Mouse (Mus musculus) forebrain, embryonic 16.5 days (tissue): Measurements from ENCODE around the gene Rpl35a. TPM values are rescaled to one million over a fixed set of nuclear protein-coding genes. Genes with fewer than 3 reads are reported as not detected.
A peak's percentile ranks its signal among the peaks of the same experiment; 100 is the strongest.

Source experiments
- ATAC-seq: fragments of 200-750 bp; cut with Nextera tagmentation; 2 replicates; pipeline ENCODE4 v1.8.0; 2017; ENCODE audit warnings: mild to moderate bottlenecking, moderate library complexity
- H3K27ac ChIP-seq: fragments of 300-500 bp; sonication (generic); 2 replicates; pipeline ENCODE4 v1.5.1; 2014; ENCODE audit warnings: low read length, control low read depth
- H3K27me3 ChIP-seq: fragments of 300-500 bp; sonication (generic); replicated peaks from 2 replicates; pipeline ENCODE4 v1.6.1; 2014; ENCODE audit warnings: low read length; ENCODE audit not compliant: control insufficient read depth, insufficient read depth
- H3K36me3 ChIP-seq: fragments of 300-500 bp; sonication (generic); 2 replicates; pipeline ENCODE4 v1.6.1; 2014; ENCODE audit not compliant: control insufficient read depth, insufficient read depth
- H3K4me1 ChIP-seq: fragments of 300-500 bp; sonication (generic); replicated peaks from 2 replicates; pipeline ENCODE4 v1.6.1; 2014; ENCODE audit warnings: low read length; ENCODE audit not compliant: control insufficient read depth, insufficient read depth
- H3K4me2 ChIP-seq: fragments of 300-500 bp; sonication (generic); 2 replicates; pipeline ENCODE4 v1.6.1; 2014; ENCODE audit warnings: mild to moderate bottlenecking, low read length, control low read depth
- H3K4me3 ChIP-seq: fragments of 300-500 bp; sonication (generic); replicated peaks from 2 replicates; pipeline ENCODE4 v1.5.1; 2014; ENCODE audit warnings: mild to moderate bottlenecking, low read length, control low read depth
- H3K9ac ChIP-seq: fragments of 300-500 bp; sonication (generic); replicated peaks from 2 replicates; pipeline ENCODE4 v1.6.1; 2014; ENCODE audit warnings: low read depth, low read length, control low read depth
- H3K9me3 ChIP-seq: fragments of 300-500 bp; sonication (generic); 2 replicates; pipeline ENCODE4 v1.6.1; 2016; ENCODE audit warnings: low read length; ENCODE audit not compliant: control insufficient read depth
- WGBS: fragments of 180-500 bp; shearing (Covaris S2); extraction: QIAGEN DNeasy Blood & Tissue Kit; methylation state at CpG from one replicate; pipeline ENCODE4 v1.1.7; 2014; 5-methylcytosine and 5-hydroxymethylcytosine counted together
- polyA plus RNA-seq: library from polyadenylated mRNA; unstranded; fragments of >200 nt; fragmentation: Nextera tagmentation; extraction: Ambion mirVana; gene quantifications from 2 replicates; pipeline ENCODE4 v1.2.1, GENCODE M21; 2015

Rpl35a gene
- polyA plus RNA-seq, 1 experiment from 2014 or later, result 455 TPM

DNA sequence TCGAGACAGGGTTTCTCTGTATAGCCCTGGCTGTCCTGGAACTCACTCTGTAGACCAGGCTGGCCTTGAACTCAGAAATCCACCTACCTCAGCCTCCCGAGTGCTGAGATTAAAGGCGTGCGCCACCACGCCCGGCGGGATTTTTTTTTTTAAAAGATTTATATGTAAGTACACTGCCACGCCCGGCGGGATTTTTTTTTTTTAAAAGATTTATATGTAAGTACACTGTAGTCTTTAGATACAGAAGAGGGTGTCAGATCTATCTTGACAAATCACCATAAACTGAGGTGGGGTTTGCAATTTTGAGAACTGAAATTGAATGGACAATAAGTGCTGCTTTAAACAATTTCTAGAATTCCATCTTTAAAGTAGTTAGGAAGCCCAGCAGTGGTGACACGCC lies 5.1 kb downstream of the Rpl35a start:
- Histone ChIP-seq H3K4me3 (no peak overlapping the region), H3K27ac (no peak overlapping the region)

DNA sequence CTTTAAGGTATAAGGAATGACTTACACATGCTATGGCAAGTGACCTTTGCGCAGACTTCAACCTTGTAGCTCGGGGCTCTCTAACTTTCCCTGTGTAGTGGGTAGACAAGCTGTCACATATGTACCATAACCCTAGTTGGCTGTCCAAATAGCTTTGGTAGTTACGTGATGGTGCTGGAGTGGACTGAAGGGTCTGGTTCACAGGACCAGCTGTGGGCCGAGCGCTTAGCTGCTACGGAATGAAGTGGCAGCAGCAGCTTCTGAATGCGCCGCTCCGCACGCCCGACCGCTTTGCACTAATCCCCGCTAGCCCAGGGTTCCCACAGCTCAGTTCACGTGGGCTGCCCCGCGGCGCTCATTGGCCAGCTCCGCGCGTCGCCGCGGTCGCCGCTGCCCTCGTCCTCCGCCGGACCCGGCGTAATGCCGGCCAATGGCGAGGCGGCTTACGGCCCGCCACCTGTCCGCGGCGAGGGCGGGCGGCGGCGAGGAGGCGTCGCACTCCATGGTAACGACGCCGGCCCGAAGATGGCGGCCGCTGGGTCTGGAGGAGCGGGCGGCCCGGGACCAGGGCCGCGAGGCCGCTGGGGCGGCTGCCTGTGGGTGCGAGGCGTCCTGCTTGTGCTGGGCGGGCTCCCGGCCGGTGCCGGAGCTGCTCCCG lies 5.9 kb downstream of the Rpl35a start, which contains the start of gene Lmln:
Gene Lmln, plus strand, starts transcription at position 498 of the 658 bp plus-strand sequence.
- peak; percentile 98 for ATAC-seq
- WGBS, result under 1% methylated on average over 57 of the region's 64 CpGs
- Histone ChIP-seq H3K4me2 (peak within 1 kb of the TSS; percentile 77), H3K4me1 (peaks cover 30% of the 10 kb centered on the region), H3K27ac (peak within 1 kb of the TSS; percentile 83), H3K4me3 (peak within 1 kb of the TSS; percentile 87), H3K9ac (peak within 1 kb of the TSS; percentile 85), H3K9me3 (no peaks in the 10 kb centered on the region), H3K36me3 (peaks cover 25% of the 10 kb centered on the region), H3K27me3 (no peaks in the 10 kb centered on the region)

More for the DNA sequence above, 5.1 kb downstream of the Rpl35a start:
- Histone ChIP-seq H3K36me3 (peaks cover 25% of the 10 kb centered on the region), H3K4me1 (peaks cover 31% of the 10 kb centered on the region), H3K4me2 (no peak overlapping the region), H3K9ac (no peak overlapping the region), H3K27me3 (no peaks in the 10 kb centered on the region), H3K9me3 (no peaks in the 10 kb centered on the region)
- WGBS, result 61% methylated on average over 11 of the region's 11 CpGs
- ATAC-seq, result no peak

DNA sequence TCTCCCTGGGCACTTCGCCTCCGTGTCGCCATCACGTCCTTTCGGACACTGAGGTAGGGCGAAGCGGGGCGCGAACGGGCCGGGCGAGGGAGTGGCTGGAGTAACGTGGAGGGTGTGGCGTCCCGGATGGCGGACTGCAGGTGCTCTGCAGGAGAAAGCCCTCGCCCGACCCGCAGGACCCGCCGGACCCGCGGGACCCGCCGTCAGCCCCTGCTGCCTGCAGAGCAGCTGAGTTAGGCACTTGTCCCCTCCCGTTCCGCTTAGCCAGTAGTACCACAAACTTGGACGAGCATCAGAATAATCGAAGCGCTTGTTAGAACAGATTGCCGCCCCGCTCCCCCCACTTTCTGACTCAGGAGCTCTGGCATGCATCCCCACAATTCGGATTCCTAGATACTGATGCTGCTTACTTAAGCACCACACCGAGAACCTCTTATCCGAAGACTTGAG lies 6.5 kb downstream of the Rpl35a start:
- peaks cover 26% of the 10 kb centered on the region for H3K4me1 ChIP-seq
- peak overlapping the region; percentile 87 for H3K4me3 ChIP-seq
- under 1% methylated on average over 35 of the region's 35 CpGs for WGBS
- peak overlapping the region; percentile 83 for H3K27ac ChIP-seq
- H3K9me3 ChIP-seq, result no peaks in the 10 kb centered on the region
- no peaks in the 10 kb centered on the region for H3K27me3 ChIP-seq
- peak overlapping the region; percentile 85 for H3K9ac ChIP-seq
- ATAC-seq, result peak; percentile 54
- H3K36me3 ChIP-seq, result peaks cover 25% of the 10 kb centered on the region
- peak overlapping the region; percentile 77 for H3K4me2 ChIP-seq

DNA sequence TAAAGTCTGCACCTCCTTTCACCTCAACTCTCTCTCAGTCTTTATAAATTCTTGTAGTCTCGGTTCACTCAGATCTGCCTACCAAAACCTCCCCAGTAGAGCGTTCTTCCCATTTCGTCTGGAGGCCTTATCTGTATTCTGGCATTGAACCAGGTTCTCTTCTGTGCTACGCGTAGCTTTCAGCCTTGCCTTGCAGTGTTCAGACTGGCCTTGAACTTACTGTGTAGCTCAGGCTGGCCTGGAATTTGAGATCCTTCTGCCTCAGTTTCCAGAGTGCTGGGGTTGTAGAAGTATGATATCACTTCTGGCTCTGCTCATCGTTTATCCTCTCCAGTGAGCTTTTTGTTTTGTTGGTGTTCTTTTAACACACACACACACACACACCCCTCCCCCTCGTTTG lies 7.0 kb downstream of the Rpl35a start:
- H3K36me3 ChIP-seq, result peaks cover 23% of the 10 kb centered on the region
- H3K4me1 ChIP-seq, result peaks cover 21% of the 10 kb centered on the region
- no peak for ATAC-seq
- H3K9ac ChIP-seq, result peak overlapping the region; percentile 85
- WGBS, result 6% methylated on average over 7 of the region's 7 CpGs
- peak overlapping the region; percentile 77 for H3K4me2 ChIP-seq
- H3K9me3 ChIP-seq, result no peaks in the 10 kb centered on the region
- H3K27me3 ChIP-seq, result no peaks in the 10 kb centered on the region
- peak overlapping the region; percentile 83; the same call in 1 of the 2 replicates for H3K27ac ChIP-seq
- peak overlapping the region; percentile 87 for H3K4me3 ChIP-seq

DNA sequence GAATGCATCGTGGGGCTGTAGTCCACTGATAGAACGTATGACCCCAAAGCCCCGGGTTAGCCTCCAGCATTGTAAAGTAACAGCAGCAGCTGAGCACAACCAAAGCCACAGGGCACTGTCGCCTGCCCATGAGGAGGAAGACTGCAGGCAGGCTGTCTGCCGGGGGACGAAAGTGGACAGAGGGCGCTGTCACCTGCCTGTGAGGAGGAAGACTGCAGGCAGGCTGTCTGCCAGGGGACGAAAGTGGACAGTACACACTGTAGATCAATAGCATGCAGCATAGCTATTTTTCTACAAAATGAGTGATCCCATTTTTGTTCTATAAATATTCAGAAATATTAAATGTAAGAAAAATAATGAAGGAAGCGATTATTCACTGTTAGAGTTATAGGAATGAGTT lies 8.4 kb downstream of the Rpl35a start:
- ATAC-seq, result no peak

DNA sequence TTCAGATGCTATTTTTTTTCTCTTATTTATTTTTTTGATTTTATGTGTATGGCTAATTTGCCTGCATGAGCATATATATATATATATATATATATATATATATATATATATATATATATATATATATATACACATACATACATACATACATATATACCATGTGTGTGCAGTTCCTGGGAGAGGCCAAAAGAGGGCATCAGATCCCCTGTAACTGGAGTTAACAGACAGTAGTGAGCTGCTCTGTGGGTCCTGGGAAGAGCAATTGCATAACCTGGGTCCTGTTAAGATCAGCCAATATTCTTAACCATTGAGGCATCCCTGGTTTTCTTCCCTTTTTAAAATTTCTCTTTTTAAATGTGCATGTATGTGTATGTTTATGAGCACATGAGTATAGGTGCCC lies 14.7 kb downstream of the Rpl35a start:
- H3K27me3 ChIP-seq, result no peaks in the 10 kb centered on the region
- no peaks in the 10 kb centered on the region for H3K36me3 ChIP-seq
- no peak for ATAC-seq
- no peak overlapping the region for H3K4me3 ChIP-seq
- H3K9me3 ChIP-seq, result no peaks in the 10 kb centered on the region
- no peak overlapping the region for H3K9ac ChIP-seq
- no peaks in the 10 kb centered on the region for H3K4me1 ChIP-seq
- no peak overlapping the region for H3K27ac ChIP-seq
- H3K4me2 ChIP-seq, result no peak overlapping the region

More for the DNA sequence above, 8.4 kb downstream of the Rpl35a start:
- H3K4me3 ChIP-seq, result no peak overlapping the region
- H3K9me3 ChIP-seq, result no peaks in the 10 kb centered on the region
- H3K27me3 ChIP-seq, result no peaks in the 10 kb centered on the region
- H3K4me1 ChIP-seq, result peaks cover 16% of the 10 kb centered on the region
- 64% methylated on average over 9 of the region's 9 CpGs for WGBS
- no peak overlapping the region for H3K4me2 ChIP-seq
- H3K36me3 ChIP-seq, result peaks cover 11% of the 10 kb centered on the region
- no peak overlapping the region for H3K9ac ChIP-seq
- H3K27ac ChIP-seq, result no peak overlapping the region

DNA sequence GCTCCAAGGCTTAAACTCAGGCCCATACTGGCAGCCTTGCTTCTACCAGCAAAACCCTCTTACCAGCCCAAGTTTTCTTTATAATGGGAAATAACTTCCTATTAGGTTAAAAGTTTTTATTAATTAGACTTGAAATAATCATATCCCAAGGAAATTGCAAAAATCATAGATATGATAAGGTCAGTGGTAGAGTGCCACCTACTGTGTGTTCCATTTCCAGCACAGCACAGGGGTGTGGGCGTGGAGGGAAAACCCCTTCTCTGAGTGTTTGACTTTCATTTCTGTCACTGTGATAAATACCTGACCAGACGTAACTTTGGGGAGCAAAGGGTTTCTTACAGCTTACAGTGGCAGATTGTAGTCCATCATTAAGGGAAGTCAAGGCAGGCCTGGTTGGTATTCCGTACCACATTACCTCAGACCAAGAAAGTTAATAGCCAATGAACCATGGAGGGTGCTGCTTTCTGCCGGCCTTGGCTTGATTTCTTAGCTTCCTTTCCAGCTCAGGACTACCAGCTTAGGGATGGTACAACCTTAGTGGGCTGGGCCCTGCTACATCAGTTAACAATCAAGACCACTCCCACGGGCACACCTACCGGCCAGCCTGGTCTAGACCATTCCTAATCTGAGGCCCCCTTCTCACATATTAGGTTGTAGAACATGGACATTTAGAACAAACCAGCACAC lies 16.8 kb downstream of the Rpl35a start:
- Histone ChIP-seq H3K9me3 (no peaks in the 10 kb centered on the region), H3K4me1 (no peaks in the 10 kb centered on the region), H3K36me3 (no peaks in the 10 kb centered on the region), H3K4me2 (no peak overlapping the region), H3K27me3 (no peaks in the 10 kb centered on the region), H3K4me3 (no peak overlapping the region), H3K9ac (no peak overlapping the region), H3K27ac (no peak overlapping the region)
- ATAC-seq, result no peak
- 91% methylated on average over 6 of the region's 6 CpGs for WGBS

DNA sequence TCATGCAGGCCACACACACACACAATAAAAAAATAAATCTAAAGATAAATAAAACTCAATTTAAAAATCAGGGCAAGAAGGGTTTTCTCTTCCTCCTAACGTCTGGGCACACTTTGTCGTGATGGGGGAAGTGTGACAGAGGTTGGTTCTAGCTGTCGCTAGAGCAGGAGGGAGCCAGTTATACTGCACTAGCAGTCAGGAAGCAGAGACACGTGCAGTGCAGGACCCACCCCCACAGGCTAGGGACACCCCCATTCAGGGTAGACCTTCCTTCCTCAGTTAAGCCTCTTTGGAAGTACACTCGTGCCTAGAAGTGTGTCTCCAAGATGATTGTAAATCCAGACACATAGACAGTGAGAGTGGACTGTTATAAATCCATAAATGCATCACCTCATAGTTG lies 18.7 kb downstream of the Rpl35a start:
- WGBS, result 93% methylated on average over 5 of the region's 5 CpGs
- no peak overlapping the region for H3K4me3 ChIP-seq
- no peak for ATAC-seq
- no peaks in the 10 kb centered on the region for H3K9me3 ChIP-seq
- no peaks in the 10 kb centered on the region for H3K4me1 ChIP-seq
- H3K27ac ChIP-seq, result no peak overlapping the region
- no peak overlapping the region for H3K4me2 ChIP-seq
- no peak overlapping the region for H3K9ac ChIP-seq
- no peaks in the 10 kb centered on the region for H3K27me3 ChIP-seq
- H3K36me3 ChIP-seq, result no peaks in the 10 kb centered on the region

DNA sequence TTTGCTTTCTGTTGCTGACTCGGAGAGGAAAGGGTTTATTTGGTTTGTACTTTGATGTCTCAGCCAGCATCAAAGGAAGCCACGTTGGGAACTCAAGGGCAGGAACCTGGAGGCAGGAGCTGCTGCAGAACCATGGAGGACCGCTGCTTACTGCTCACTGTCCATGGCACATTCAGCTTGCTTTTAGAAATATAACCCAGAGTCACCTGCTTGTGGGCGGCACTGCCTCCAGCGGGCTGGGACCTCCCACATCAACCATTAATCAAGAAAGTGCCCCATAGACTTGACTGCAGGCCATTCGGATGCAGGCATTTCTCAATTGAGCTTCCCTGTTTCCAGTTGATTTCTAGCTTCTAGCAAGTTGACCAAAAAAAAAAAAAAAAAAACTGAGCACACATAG lies 19.8 kb downstream of the Rpl35a start:
- Histone ChIP-seq H3K9me3 (no peaks in the 10 kb centered on the region), H3K4me1 (no peaks in the 10 kb centered on the region), H3K9ac (no peak overlapping the region), H3K27ac (no peak overlapping the region), H3K4me3 (no peak overlapping the region), H3K36me3 (no peaks in the 10 kb centered on the region), H3K27me3 (no peaks in the 10 kb centered on the region), H3K4me2 (no peak overlapping the region)
- 81% methylated on average over 6 of the region's 6 CpGs for WGBS
- no peak for ATAC-seq
